Mouse (Mus musculus): ENCODE data around the gene Rd3.

DNA sequence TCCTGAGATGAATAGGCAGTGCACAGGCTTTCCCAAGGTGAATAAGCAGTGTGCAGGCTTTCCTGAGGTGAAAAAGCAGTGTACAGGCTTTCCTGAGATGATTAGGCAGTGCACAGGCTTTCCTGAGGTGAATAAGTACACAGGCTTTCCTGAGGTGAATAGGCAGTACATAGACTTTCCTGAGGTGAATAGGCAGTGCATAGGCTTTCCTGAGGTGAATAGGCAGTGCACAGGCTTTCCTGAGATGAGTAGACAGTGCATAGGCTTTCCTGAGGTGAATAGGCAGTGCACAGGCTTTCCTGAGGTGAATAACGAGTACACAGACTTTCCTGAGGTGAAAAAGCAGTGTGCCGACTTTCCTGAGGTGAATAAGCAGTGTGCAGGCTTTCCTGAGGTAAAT, 16.2 kb upstream of the Rd3 start:
- TF ChIP-seq TCF12 (IDR thresholded peaks at IDR 0.05; ENCODE audit: low read depth, low read length) (no peak), GATA1 (IDR thresholded peaks at IDR 0.05; ENCODE audit: low read depth, low read length) (no peak), GABPA (IDR thresholded peaks at IDR 0.05; ENCODE audit: low read depth, low read length) (no peak), POLR2AphosphoS2 (IDR thresholded peaks at IDR 0.05; ENCODE audit: low read length) (no peak), CHD2 (IDR thresholded peaks at IDR 0.05; ENCODE audit: low read length) (no peak), MXI1 (IDR thresholded peaks at IDR 0.05; ENCODE audit: low read depth, low read length) (no peak), EP300 (IDR thresholded peaks at IDR 0.05; ENCODE audit: low read depth in 1 of 2, low read length in 2 of 2) (no peak)

Measured in MEL (cell line).